Mouse (Mus musculus) CH12F3 (cell line): ENCODE measurements around the gene Rnf166.

Experiments used
- in situ Hi-C: fragments of 300-500 bp; cut with MboI; formaldehyde crosslinking; loops from 2 replicates; pipeline ENCODE4 v1.14.3; 2020; ENCODE audit warnings: low sequenced_read_pairs

The Rnf166 gene

DNA sequence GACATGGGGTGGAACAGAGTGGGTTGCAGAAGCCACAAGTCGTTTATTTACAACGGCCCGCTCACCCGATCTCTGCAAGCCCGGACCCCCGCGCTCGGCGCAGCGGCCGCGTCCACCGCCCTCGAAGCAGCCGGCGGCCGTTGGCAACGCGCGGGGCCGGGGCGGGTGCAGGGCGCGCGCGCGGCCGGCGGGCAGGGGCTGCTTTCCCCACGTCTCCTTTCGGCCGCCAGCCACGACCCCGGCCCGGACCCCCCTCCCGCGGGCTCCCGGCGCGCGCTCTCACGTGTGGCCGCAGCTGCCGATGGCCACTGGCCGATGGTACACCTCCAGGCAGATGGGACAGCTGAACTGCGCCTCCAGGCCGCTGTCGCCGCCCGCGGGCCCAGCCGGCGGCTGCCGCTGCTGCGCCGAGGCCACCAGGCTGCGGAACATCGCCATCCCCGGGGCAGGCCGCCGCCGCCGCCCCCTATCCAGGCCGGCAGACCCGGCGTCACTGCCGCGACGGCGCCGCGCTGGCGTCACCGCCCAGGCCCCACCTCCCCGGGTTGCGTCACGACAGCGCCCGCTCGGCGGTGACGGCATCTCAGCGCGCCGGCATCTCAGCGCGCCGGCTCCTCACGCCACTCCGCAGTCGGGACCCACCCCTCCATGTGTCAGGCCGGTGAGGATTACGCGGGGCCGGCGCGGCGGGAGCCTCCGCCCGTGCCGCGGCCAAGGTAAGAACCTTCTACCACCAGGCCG, at the start of gene Rnf166, which contains the start of gene Ctu2:
TSS of gene Rnf166 (minus strand) at position 485 of the 741 bp plus-strand sequence.
TSS of gene Ctu2 (plus strand) at position 564 of the 741 bp plus-strand sequence.
- in situ Hi-C loops = no loop called here

DNA sequence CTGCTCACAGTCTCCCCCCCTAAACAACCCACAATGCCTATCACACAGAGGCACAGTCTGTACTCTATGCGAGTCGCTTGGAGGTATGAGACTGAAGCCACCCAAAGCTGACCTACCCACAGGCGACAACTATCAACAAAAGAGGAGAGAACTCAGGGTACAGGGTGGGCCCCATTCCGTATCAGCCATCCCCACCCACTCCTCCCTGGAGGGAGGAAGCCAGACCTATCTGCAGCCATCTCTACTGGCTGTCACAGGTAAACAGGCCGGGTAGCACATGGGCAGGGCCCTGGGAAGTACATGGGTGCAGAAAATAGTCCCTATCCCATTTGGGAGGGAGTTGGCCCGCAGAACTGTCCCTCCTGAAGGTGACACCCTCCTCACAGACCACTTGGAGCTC, 49.1 kb upstream of the Rnf166 start:
- in situ Hi-C loops = no loop called here

DNA sequence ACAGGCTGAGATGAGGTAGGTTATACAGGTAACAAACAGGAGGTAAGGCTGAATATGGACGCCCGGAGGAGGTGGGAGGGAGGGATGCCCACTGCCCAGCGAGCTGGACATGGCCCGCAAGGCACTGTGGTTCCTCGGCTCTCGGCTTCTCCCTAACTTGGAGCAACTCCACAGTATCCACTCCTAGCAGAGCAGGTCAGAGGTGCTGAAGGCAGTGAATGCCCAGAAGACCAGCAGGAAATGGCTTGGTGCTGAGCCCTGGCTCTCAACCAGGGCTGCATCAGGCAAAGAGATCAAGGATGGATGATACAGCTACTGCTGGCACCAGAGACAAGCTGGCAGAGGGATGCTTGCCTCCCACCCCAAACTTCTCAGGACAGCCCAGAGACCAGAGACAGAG, 48.6 kb upstream of the Rnf166 start:
- in situ Hi-C loops = no loop called here

- in situ Hi-C loops = no loop called here
These were observed 47.9 kb upstream of the Rnf166 start for GRCm38 (mm10) chr8:122523652-122524360.

DNA sequence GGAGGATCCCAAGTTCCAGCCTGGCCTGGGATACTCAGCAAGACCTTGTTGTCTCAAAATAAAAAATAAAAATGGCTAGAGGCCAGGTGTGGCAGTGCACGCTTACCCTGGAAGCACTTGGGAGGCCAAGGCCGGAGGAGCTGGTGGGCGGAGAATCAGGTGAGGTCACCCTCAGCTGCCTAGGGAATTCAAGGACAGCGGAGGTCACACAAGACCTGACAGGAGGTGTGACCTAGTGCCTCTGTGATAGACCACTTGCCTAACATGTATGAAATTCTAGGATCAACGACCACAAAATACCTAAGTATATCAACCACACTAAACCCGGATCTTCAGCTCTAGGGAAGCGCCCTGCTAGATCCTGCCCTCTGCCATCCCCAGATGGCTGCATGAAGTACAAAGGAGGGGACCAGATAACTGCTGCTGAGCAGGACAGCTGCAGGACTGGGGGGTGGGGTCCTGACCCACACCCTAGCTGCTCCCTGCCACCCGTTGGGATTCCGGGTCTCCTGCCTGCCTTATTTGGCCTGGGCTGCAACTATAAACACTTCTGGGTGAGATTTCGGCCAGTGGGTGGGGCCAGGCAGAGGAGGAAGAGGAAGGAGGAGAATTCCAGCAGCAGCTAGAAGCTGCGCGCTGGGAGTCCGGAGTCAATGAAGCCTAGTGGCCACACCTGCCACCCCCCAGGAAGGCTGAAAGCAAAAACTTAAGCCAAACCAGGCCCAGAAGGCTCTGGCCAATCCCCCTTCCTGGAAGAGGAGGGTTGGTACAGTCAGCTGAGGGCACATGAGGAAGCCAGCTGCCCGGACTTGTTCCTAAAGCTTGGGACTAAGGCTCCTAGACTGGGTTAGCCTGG, 47.2 kb upstream of the Rnf166 start:
- in situ Hi-C loops = no loop called here

- in situ Hi-C loops = no loop called here
These were observed 44.7 kb upstream of the Rnf166 start for GRCm38 (mm10) chr8:122520611-122521010.

DNA sequence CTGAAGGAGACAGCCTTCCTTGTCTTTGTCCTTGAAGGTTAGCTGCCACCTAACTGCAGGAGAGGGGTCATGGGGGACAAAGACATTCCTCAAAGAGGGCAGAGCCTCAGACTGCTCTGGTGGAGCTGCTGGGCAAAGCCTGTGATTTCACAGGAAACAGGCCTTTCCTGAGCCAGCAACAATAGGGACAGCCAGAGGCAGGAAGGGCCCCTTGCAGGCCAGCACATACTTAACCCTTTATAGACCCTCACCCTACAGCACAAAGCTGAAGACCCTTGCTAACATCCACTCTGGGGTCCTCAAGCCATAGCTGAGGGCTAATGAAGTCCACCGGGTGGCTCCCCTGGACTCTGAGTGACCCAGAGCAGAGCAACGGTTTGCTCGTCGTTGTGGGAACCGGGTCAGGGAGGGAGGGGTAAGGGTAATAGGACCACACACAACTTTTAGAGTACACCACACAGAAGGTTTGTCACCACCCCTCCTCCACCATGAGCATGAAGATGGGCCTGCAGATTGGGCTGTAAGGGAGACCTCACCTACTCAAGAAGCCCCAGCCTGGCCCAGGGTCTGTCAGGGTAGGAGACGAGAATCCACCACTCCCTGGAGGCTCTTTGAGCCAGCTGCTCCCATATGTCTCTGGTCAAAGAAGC, 41.8 kb upstream of the Rnf166 start:
- in situ Hi-C loops = no loop called here

- in situ Hi-C loops = no loop called here
These were observed 39.8 kb upstream of the Rnf166 start for GRCm38 (mm10) chr8:122515699-122516098.

GRCm38 (mm10) chr8:122512392-122512791, 36.5 kb upstream of the Rnf166 start:
- in situ Hi-C loops = no loop called here

- in situ Hi-C loops = no loop called here
These were observed 35.7 kb upstream of the Rnf166 start for GRCm38 (mm10) chr8:122511552-122511951.

DNA sequence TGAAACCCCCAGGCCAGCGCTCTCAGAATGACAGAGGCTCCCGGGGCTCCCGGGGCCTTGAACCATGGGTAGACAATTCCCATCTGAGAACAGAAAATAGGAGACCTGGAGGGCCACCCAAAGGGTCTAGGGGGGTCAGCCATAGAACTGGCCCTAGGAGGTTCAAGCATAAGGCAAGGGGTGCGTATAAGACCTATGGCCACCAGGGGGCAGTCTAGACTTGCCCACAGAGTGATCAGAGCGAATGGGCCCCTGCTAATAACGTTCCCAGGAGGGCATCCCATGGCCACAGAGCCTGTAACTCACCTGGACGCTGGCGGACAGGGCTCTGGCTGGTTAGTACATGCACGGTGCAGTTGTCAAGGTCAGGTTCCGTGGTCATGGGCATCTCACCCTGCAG, 25.0 kb upstream of the Rnf166 start:
- in situ Hi-C loops = no loop called here

GRCm38 (mm10) chr8:122497912-122498311, 22.0 kb upstream of the Rnf166 start:
- in situ Hi-C loops = no loop called here

DNA sequence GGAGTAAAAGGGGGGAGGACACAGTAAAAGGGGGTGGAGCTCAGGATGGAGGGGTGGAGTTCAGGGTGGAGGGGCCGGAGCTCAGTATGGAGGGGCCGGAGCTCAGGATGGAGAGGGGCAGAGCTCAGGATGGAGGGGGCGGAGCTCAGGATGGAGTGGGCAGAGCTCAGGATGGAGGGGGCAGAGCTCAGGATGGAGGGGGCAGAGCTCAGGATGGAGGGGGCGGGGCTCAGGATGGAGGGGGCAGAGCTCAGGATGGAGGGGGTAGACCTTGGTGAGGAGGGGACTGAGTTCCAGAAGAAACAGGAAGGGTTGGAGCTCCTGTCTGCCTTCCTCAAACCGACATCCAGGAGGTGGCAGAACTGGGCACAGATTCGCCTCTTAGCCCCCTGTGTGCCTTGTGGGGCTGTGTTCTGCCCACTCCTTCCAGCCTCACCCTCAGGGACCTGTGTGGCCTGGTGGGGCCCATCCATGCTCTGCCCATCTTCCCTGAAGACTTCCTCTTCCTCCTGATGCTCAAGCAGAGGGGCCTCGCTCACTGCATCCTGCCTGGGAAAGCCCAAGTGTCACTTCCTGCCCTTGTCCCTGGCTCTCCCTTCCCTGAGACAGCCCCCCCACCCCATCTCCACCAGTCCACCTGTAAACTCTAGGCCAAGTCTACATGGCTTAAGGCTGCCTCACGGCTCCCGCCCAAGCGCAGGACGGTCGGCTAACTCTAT, 21.3 kb upstream of the Rnf166 start:
- in situ Hi-C loops = no loop called here

- in situ Hi-C loops = no loop called here
These were observed 12.5 kb upstream of the Rnf166 start for GRCm38 (mm10) chr8:122488387-122488786.

DNA sequence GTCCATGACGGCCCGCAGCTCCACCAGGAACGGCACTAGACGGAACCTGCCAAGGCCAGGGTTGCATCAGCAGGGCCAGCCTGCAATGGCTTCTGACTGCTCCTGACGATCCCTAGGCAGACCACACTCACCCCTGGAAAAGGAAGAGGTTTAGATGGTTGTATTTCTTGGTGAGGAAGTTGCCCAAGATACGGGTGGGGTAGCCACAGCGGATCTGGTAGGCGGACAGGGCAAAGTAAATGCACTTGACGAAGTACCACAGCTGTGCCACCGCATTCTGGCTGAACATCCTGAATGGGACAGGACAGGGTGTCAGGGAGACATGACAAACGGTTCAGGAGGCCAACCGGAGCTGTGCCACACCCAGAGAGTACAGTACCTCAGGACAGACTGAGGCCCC, 9.0 kb upstream of the Rnf166 start:
- in situ Hi-C loops = no loop called here

DNA sequence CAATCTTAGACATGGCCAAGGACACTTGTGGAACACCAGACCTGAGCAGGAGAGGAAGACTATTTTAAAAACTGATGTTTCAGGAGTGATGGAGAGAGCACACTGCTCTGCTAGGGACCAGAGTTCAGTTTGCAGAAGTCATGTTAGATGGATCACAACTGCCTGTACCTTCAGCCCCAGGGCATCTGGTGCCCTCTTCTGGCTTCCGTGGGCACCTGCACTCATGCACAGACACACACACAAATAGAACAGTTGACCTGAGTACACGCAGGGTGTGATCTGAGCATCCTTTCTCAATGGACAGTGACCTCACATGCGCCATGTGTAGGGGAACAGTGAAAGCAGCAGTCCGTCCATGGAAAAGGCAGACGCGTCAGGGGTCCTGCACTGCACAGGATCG, 8.0 kb upstream of the Rnf166 start:
- in situ Hi-C loops = no loop called here

DNA sequence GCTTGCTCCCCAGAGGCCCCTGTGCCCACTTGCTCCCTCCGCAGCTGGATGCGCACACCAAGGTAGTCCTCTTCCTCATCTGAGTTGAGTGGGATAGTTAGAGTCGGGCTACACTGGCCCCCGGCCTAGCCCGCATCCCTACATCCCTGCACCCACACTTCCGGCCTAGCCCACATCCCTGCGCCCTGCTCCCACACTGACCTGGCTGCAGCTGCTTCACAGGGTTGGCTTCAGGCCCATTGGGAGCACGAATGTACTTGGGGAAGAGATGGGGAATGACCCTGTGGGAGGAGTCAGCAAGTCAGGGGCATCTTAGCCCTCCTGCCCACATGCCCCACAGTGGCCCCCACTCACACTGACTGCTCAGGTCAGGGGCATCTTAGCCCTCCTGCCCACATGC, 6.6 kb upstream of the Rnf166 start:
- in situ Hi-C loops = no loop called here

GRCm38 (mm10) chr8:122474951-122475560, 808 bp downstream of the Rnf166 start:
- in situ Hi-C loops = no loop called here

DNA sequence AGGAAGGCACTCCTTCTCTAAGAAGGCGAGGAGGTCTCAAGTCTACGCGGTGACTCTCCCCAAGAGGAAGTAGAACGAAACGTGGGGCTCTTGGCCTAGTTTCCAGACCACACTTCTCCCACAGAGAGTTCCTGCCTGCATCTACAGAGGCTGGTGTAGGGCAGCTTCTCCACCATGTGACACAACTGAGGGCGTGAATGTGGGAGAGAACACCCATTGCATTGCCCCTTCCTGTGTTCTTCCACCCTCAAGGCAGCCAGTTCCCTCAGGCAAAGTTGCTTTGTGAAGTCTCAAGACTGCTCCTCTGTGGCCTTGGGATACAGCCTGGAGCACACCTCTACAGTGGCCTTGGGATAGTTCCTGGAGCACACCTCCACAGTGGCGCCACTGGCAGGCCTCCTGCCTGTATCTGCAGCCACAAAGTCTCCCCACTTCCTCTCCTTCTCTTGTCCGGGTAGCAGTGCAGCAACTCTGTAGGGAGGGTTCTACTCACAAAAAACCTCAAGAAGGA, 1.9 kb downstream of the Rnf166 start:
- in situ Hi-C loops = no loop called here

DNA sequence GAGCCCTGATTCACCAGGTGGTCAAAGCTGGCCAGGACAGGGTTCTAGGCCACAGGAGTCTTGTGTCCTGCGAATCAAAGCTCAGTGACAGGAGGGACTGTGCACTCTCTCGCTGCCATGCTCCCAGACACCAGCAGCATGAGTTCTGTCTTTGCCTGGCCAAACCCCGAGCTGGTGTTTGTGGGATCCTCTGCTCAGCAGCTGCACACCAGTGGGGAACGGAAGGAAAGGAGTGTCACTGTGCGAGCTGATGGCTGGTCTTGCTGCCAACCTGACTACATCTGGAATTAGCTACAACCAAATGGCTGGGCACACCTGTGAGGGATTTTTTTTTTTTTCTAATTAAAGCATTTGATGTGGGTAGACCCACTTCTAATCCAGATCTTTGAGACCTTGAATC, 5.2 kb downstream of the Rnf166 start:
- in situ Hi-C loops = no loop called here
